Mouse (Mus musculus) intestine, embryonic 15.5 days (tissue): Measurements from ENCODE around the gene Stk39. TPM values are rescaled to one million over a fixed set of nuclear protein-coding genes. Genes with fewer than 3 reads are reported as not detected.

Experiments used
- ATAC-seq: fragments of 200-750 bp; cut with Nextera tagmentation; 2 replicates; pipeline ENCODE4 v1.8.0; 2017; ENCODE audit warnings: moderate TSS enrichment, moderate library complexity
- H3K27ac ChIP-seq: fragments of 300-500 bp; sonication (generic); 2 replicates; pipeline ENCODE4 v1.5.1; 2015; ENCODE audit warnings: mild to moderate bottlenecking, inconsistent platforms
- H3K27me3 ChIP-seq: fragments of 300-500 bp; sonication (generic); replicated peaks from 2 replicates; pipeline ENCODE4 v1.6.1; 2015; ENCODE audit warnings: inconsistent platforms
- H3K36me3 ChIP-seq: fragments of 300-500 bp; sonication (generic); 2 replicates; pipeline ENCODE4 v1.6.1; 2015; ENCODE audit warnings: inconsistent platforms
- H3K4me1 ChIP-seq: fragments of 300-500 bp; sonication (generic); replicated peaks from 2 replicates; pipeline ENCODE4 v1.6.1; 2015; ENCODE audit warnings: inconsistent platforms
- H3K4me2 ChIP-seq: fragments of 300-500 bp; sonication (generic); replicated peaks from 2 replicates; pipeline ENCODE4 v1.6.1; 2015; ENCODE audit warnings: mild to moderate bottlenecking, inconsistent platforms
- H3K4me3 ChIP-seq: fragments of 300-500 bp; sonication (generic); replicated peaks from 2 replicates; pipeline ENCODE4 v1.5.1; 2015; ENCODE audit warnings: inconsistent platforms
- H3K9ac ChIP-seq: fragments of 300-500 bp; sonication (generic); 2 replicates; pipeline ENCODE4 v1.6.1; 2015; ENCODE audit warnings: inconsistent platforms
- H3K9me3 ChIP-seq: fragments of 300-500 bp; sonication (generic); 2 replicates; pipeline ENCODE4 v1.6.1; 2016; ENCODE audit warnings: inconsistent platforms
- WGBS: fragments of 180-500 bp; shearing (Covaris S2); methylation state at CpG from one replicate; pipeline ENCODE4 v1.1.7; 2015; 5-methylcytosine and 5-hydroxymethylcytosine counted together
- polyA plus RNA-seq: library from polyadenylated mRNA; unstranded; fragments of >200 nt; fragmentation: Nextera tagmentation; extraction: Ambion mirVana; gene quantifications from 2 replicates; pipeline ENCODE4 v1.2.1, GENCODE M21; 2015

Stk39 gene
- 14.2 and 14.5 TPM in 2 replicates for polyA plus RNA-seq

DNA sequence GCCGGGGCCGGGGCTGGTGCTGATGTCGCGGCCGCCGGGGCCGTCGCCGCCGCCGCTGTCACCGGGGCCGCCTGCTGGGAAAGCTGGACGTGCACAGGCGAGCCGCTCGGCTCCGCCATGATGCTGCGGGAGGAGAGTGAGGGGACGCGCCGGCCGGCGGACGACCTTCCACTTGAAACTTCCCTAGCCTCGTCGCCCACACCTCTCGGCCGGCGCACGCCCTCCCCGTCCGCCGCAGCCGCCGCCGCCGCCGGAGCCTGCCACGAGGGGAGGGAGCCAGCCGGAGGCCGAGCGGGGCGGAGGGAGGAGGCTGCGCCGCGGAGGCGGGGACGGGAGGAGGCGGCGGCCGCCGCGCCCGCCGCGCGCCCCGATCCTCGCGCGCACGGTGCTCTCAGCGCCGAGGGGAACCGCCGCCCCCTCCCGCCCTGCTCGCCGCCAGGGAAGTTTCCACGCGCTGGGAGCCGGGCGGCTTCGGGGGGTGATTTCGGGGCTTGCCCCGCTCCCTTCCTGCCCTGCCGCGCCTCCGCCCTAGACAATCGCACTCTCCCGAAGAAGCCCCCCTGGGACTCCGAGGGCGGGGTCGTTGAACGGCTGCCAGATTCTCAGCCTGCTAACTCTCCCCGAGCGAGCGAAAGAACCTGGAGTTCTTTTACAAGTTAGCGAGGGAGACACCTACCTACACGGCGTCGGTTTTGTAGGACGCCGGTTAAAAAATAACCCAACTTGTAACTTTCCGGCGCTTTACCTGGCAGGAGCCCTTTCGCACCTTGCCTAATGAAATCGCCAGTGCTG, at the start of gene Stk39:
Stk39 (minus strand) TSS at position 510 of the 792 bp plus-strand sequence.
- Histone ChIP-seq H3K4me2 (peak within 1 kb of the TSS; percentile 96), H3K36me3 (no peaks in the 10 kb centered on the region), H3K27me3 (no peaks in the 10 kb centered on the region), H3K4me1 (0 out of 2 replicates have a peak, but pooled peaks cover 3% of the 10 kb centered on the region), H3K4me3 (peak within 1 kb of the TSS; percentile 96), H3K9ac (peak within 1 kb of the TSS; percentile 83), H3K27ac (peak within 1 kb of the TSS; percentile 91), H3K9me3 (no peaks in the 10 kb centered on the region)
- peak; percentile 90 for ATAC-seq
- WGBS = under 1% methylated on average over 54 of the region's 99 CpGs

DNA sequence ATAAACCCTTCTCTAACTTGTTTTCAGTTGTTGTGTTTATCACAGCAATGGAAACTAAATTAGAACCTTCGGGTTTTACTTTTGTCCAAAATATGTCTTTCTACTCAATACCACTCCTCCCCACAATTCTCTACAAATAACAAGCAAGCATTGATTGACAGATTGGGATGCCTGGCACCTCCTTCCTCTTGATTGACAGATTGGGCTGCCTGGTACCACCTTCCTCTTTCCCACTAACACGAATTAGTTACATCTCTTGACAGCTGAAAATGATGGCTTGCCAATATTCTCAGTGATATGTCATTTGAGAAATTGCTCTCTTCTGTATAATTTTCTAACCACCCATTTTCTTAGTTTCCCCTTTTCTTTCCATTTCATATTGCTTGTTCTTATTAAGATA, 43.3 kb upstream of the Stk39 start:
- H3K9me3 ChIP-seq = no peaks in the 10 kb centered on the region
- H3K4me2 ChIP-seq = no peak overlapping the region
- no peaks in the 10 kb centered on the region for H3K27me3 ChIP-seq
- H3K4me1 ChIP-seq = no peaks in the 10 kb centered on the region
- WGBS = 83% methylated on average over 2 of the region's 2 CpGs
- ATAC-seq = no peak
- no peaks in the 10 kb centered on the region for H3K36me3 ChIP-seq
- H3K27ac ChIP-seq = no peak overlapping the region
- no peak overlapping the region for H3K4me3 ChIP-seq
- no peak overlapping the region for H3K9ac ChIP-seq

DNA sequence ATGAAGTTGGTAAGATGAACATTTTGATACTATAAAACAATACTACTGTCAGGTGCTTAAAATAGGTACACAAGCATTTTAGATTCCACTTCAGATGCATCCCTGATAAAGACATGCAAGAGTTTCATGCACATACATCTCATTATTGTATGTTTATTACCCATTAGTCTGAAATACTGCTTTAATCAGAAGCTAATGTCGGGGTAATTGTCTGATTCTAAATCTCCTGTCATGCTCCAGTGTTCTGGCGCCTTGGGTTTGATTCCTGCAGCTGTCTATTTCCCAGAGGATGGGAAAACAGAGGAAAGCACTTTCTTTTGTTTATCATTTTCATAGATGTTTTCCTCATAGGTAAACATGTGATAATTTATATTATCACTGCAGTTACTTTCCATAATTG, 31.1 kb upstream of the Stk39 start:
- WGBS = 52% methylated on average over 2 of the region's 2 CpGs
- no peak for ATAC-seq
- H3K4me2 ChIP-seq = no peak overlapping the region
- no peaks in the 10 kb centered on the region for H3K36me3 ChIP-seq
- H3K9ac ChIP-seq = no peak overlapping the region
- H3K27ac ChIP-seq = no peak overlapping the region
- H3K4me1 ChIP-seq = no peaks in the 10 kb centered on the region
- no peak overlapping the region for H3K4me3 ChIP-seq
- H3K27me3 ChIP-seq = no peaks in the 10 kb centered on the region
- no peaks in the 10 kb centered on the region for H3K9me3 ChIP-seq

DNA sequence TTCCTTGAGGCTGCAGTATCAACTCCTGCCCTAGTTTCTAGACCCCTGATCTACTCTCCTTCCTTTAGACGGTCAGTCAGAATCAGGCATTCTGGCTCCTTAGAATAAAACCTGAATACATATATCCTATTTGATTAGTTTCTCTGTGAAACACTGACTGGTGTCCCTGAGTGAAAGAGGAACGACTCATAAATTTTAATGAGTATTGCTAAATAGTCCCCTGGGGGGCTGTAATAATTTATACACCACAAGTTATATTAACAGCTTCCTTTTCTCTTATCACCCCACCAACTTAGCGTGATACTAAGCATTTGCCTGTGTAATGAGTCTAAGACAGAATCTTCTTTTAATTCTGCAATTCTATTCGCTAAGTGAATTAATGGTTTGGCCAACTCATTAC, 30.7 kb upstream of the Stk39 start:
- no peaks in the 10 kb centered on the region for H3K9me3 ChIP-seq
- ATAC-seq = no peak
- H3K4me3 ChIP-seq = no peak overlapping the region
- no peak overlapping the region for H3K27ac ChIP-seq
- no peaks in the 10 kb centered on the region for H3K27me3 ChIP-seq
- no peak overlapping the region for H3K9ac ChIP-seq
- 81% methylated on average over 4 of the region's 4 CpGs for WGBS
- H3K36me3 ChIP-seq = no peaks in the 10 kb centered on the region
- H3K4me2 ChIP-seq = no peak overlapping the region
- no peaks in the 10 kb centered on the region for H3K4me1 ChIP-seq

DNA sequence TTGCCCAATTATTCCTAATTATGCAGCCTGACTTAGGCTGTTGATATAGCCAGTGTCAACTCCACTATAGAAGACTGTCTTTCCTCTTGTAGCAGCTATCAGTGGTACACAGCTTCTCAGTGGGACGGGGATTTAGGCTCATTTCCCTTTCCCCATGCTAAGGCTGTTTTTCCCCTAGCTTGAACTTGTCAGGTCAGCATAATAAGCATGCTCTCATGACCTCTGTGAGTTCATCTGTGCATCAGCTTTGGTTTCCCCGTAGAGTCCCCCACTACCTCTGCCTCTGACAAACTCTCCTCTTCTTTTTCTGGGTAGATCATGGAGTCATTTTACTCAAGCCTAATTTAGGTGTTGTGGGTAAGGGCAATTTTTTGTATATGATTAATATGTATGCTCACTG, 30.2 kb upstream of the Stk39 start:
- Histone ChIP-seq H3K27me3 (no peaks in the 10 kb centered on the region), H3K9me3 (no peaks in the 10 kb centered on the region), H3K9ac (no peak overlapping the region), H3K4me2 (no peak overlapping the region), H3K27ac (no peak overlapping the region), H3K4me1 (no peaks in the 10 kb centered on the region), H3K36me3 (no peaks in the 10 kb centered on the region), H3K4me3 (no peak overlapping the region)
- WGBS = 69% methylated on average over 2 of the region's 2 CpGs
- ATAC-seq = no peak

DNA sequence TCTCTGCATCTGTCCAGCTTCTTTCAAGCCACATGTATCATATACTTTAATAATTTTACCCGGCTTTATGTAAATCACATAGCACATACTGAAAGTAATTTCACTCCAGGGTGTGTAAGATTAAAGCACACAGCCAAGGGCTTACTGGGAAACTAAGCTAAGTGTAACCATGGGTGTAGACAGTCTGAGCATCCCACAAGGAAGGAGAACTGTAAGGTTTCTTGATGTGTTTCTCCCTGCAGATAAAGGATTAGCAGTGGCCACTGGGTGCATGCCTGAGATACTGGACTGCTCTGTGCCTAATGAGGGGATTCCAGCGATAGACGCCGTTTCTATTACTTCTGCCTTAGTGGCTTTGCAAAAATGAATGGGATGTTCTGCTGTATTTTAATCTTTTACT, 14.2 kb upstream of the Stk39 start:
- H3K4me3 ChIP-seq = no peak overlapping the region
- no peaks in the 10 kb centered on the region for H3K36me3 ChIP-seq
- no peaks in the 10 kb centered on the region for H3K27me3 ChIP-seq
- no peaks in the 10 kb centered on the region for H3K4me1 ChIP-seq
- no peak overlapping the region for H3K27ac ChIP-seq
- WGBS = 76% methylated on average over 4 of the region's 4 CpGs
- H3K4me2 ChIP-seq = no peak overlapping the region
- ATAC-seq = no peak
- no peaks in the 10 kb centered on the region for H3K9me3 ChIP-seq
- H3K9ac ChIP-seq = no peak overlapping the region

DNA sequence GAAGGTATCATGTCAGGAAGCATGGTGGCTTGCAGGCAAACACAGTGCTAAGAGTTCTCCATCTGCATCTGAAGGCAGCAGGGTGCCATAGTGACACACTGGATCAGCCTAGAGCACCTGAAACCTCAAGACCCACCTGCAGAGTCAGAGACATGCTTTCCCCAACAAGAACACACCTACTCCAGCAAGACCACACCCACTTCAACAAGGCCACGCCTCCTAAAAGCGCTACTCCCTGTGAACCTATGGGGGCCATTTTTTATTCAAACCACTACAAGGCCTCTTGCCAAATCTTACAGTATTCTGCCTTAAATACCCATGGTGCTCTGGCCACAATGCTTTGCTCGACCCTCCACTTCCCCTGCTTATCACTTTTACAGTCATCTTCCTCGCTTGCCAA, 13.1 kb upstream of the Stk39 start:
- 32% methylated on average over 4 of the region's 4 CpGs for WGBS
- Histone ChIP-seq H3K4me1 (no peaks in the 10 kb centered on the region), H3K4me3 (no peak overlapping the region), H3K27ac (no peak overlapping the region), H3K4me2 (no peak overlapping the region), H3K9ac (no peak overlapping the region), H3K27me3 (no peaks in the 10 kb centered on the region), H3K36me3 (no peaks in the 10 kb centered on the region), H3K9me3 (no peaks in the 10 kb centered on the region)
- peak; percentile 58 for ATAC-seq

DNA sequence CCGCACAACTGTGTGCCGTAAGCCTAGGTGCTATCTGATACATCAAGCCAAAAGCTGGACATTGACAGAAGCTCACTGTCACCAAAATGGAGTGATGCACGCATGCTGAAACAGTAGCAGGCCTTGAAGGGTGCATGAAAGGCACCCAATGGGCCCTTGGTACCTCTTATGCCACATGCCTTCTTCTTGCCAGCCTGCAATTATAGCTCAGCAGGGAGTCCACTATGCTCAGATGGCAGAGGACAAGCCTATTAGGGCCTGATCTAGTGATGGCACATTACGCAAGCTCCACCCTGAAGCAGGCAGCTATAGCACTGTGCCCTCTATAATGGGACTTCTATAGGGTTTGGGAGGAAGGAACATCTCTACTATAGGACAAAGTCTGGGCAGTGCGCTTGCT, 10.8 kb upstream of the Stk39 start:
- no peaks in the 10 kb centered on the region for H3K4me1 ChIP-seq
- no peak overlapping the region for H3K27ac ChIP-seq
- 93% methylated on average over 5 of the region's 5 CpGs for WGBS
- no peaks in the 10 kb centered on the region for H3K36me3 ChIP-seq
- ATAC-seq = no peak
- H3K27me3 ChIP-seq = no peaks in the 10 kb centered on the region
- H3K9me3 ChIP-seq = no peaks in the 10 kb centered on the region
- H3K4me3 ChIP-seq = no peak overlapping the region
- H3K4me2 ChIP-seq = no peak overlapping the region
- H3K9ac ChIP-seq = no peak overlapping the region

DNA sequence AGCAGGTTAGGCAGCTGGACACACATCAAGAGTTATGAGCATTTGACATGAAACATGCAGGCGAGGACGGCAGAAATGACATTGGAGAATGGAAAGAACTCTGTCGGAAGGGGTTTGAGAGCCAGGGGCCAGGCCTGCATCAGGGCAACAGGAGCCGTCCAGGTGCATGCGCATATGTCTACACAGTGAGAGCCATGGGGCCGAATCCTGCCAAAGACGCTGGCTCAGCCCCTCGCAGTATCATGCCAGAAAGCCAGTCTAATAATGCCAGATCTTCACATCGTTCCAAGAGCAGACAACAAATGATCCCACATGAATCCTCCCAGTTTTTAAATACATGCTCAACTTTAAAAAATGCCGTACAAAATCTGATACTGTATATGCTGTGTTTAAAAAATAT, 7.8 kb upstream of the Stk39 start:
- Histone ChIP-seq H3K4me1 (no peaks in the 10 kb centered on the region), H3K4me3 (no peak overlapping the region), H3K9me3 (no peaks in the 10 kb centered on the region), H3K4me2 (no peak overlapping the region), H3K36me3 (no peaks in the 10 kb centered on the region), H3K27me3 (no peaks in the 10 kb centered on the region), H3K9ac (no peak overlapping the region), H3K27ac (no peak overlapping the region)
- ATAC-seq = no peak
- 78% methylated on average over 10 of the region's 10 CpGs for WGBS

DNA sequence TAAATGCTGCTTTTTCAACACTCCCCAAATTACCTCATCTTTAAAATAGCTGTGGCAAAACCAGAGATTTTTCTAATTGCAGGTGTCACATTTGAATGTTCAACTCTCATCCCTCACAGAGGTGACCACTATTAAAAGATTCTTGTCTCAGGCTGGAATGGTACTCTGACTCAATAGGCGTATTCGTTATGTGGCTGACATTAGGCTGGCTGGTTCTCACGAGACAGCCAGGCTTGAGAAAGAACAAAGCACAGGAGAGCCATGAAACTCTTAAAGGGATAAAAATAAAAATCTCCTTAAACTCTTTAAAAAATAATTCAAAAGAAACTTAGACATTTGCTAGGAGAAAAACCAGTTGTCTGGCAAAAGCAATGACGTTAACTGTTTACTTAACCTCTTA, 853 bp upstream of the Stk39 start:
- H3K36me3 ChIP-seq = no peaks in the 10 kb centered on the region
- no peak for ATAC-seq
- 39% methylated on average over 4 of the region's 4 CpGs for WGBS
- H3K9me3 ChIP-seq = no peaks in the 10 kb centered on the region
- H3K4me1 ChIP-seq = 0 out of 2 replicates have a peak, but pooled peaks cover 3% of the 10 kb centered on the region
- no peaks in the 10 kb centered on the region for H3K27me3 ChIP-seq
- no peak overlapping the region for H3K27ac ChIP-seq
- H3K4me2 ChIP-seq = peak overlapping the region; percentile 96
- H3K9ac ChIP-seq = no peak overlapping the region
- H3K4me3 ChIP-seq = no peak overlapping the region

DNA sequence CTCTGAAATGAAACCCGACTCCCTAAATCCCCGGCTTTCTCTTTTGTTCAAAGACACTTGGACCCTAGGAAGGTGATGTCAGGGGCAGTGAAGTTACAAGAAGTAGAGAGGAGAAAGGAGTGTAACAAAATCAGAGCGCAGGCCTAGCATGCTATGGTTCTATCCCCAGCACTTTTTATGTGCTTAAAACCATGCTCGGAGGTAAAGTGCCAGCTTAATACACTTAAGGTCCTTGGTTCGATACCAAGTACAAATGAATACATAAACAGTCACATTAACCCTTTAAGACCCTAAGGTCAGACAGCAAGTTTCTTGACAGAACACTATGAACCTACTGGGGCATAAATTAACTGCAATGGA, 463 bp upstream of the Stk39 start:
- H3K27ac ChIP-seq = peak overlapping the region; percentile 91
- H3K4me2 ChIP-seq = peak overlapping the region; percentile 96
- H3K4me3 ChIP-seq = peak overlapping the region; percentile 96
- 0 out of 2 replicates have a peak, but pooled peaks cover 3% of the 10 kb centered on the region for H3K4me1 ChIP-seq
- no peaks in the 10 kb centered on the region for H3K9me3 ChIP-seq
- H3K9ac ChIP-seq = peak overlapping the region; percentile 83; the same call in 1 of the 2 replicates
- H3K36me3 ChIP-seq = no peaks in the 10 kb centered on the region
- peak; percentile 7 for ATAC-seq
- H3K27me3 ChIP-seq = no peaks in the 10 kb centered on the region
- 4% methylated on average over 5 of the region's 5 CpGs for WGBS

DNA sequence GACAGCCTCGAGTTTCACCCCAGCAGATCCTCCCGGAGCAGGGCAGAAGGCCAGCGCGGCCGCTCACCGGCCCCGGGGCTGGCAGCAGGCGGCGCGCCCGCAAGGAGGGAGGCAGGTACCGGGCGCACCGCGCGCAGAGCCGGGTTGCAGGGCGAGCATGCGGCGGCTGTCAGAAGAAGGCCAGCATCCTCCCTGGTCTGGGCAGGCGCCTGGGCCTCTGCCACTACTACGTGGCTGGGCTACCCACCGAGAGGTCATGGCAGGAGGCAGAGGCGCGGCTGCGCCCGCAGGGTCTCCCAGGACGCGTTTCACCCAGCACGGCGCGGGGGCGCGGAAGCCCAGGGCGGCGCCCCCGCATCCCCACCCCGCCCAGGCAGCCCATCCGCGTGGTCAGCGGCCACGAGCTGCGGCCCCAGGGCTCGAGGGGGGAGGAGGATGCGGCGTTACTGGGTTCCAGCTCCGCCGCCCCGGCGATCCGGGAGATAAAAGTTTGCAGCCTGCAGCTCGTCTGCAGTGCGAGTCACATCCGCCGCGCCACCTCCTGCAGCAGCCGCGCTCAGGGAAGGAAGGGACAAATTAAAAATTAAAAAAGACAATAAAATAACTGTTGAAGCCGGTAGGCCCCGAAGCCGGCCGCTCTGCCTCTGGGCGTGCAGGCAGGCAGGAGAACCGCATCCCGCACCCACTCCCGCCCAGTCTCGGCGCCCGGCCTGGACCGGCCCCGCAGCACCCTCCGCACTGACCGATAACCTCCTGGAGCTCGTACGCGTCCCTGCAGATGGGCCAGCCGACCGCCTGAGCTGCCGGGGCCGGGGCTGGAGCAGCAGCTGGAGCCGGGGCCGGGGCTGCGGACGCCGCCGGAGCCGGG, 943 bp downstream of the Stk39 start:
- H3K4me2 ChIP-seq = peak overlapping the region; percentile 96
- H3K36me3 ChIP-seq = no peaks in the 10 kb centered on the region
- H3K9me3 ChIP-seq = no peaks in the 10 kb centered on the region
- 0 out of 2 replicates have a peak, but pooled peaks cover 3% of the 10 kb centered on the region for H3K4me1 ChIP-seq
- peak overlapping the region; percentile 91 for H3K27ac ChIP-seq
- H3K9ac ChIP-seq = peak overlapping the region; percentile 83
- under 1% methylated on average over 86 of the region's 87 CpGs for WGBS
- no peaks in the 10 kb centered on the region for H3K27me3 ChIP-seq
- peak; percentile 74 for ATAC-seq
- peak overlapping the region; percentile 96 for H3K4me3 ChIP-seq
